Comparison of ENCODE assay signal across 10 mouse cellular contexts in genomic region chr15:100167791-100168190, GRCm38 (mm10). TPM values are rescaled to one million over a fixed set of nuclear protein-coding genes. Genes with fewer than 3 reads are reported as not detected.
DNase-seq lines count a peak whose midpoint lies in the region; ATAC-seq and TF ChIP-seq lines count a peak whose summit lies in the region.
"Had no signal": no experiment of that assay in that cellular context is flagged by ENCODE, and none has a peak within 500 bp of the region (broad histone marks: within the 10 kb centered on the region; RNA-seq: fewer than 3 reads in every experiment).

No protein-coding gene starts in this region.

- ATAC-seq in forebrain, postnatal 0 days, result peak; percentile 69
- no peak for ATAC-seq in forebrain, embryonic 16.5 days
- ATAC-seq in limb, embryonic 15.5 days (ENCODE audit: insufficient number of reproducible peaks, low FRiP score, low TSS enrichment, low read depth), result peak; percentile 36

- H3K36me3 ChIP-seq in forebrain, postnatal 0 days (ENCODE audit: insufficient read depth), result peaks cover 62% of the 10 kb centered on the region
- H3K36me3 ChIP-seq in forebrain, embryonic 16.5 days (ENCODE audit: control insufficient read depth, insufficient read depth), result peaks cover 17% of the 10 kb centered on the region
- H3K36me3 ChIP-seq in limb, embryonic 15.5 days, result peaks cover 48% of the 10 kb centered on the region

- H3K4me3 ChIP-seq in forebrain, postnatal 0 days (ENCODE audit: low read depth, low read length), result no peak overlapping the region
- no peak overlapping the region for H3K4me3 ChIP-seq in forebrain, embryonic 16.5 days (replicated peaks; ENCODE audit: low read length)
- H3K4me3 ChIP-seq in limb, embryonic 15.5 days, result no peak overlapping the region
- H3K4me3 ChIP-seq: hindbrain, embryonic 13.5 days; liver, embryonic 15.5 days had no signal

- peak; percentile 31 for DNase-seq in forebrain, postnatal 0 days
- peak; percentile 82 for DNase-seq in layer of hippocampus, adult 9-11 months
- DNase-seq in layer of hippocampus, postnatal 14 days (ENCODE audit: low spot score in 2 of 2), result no peak
- peak; percentile 41 for DNase-seq in adrenal gland, postnatal 25 days
- DNase-seq in frontal cortex, postnatal 10 days (ENCODE audit: low spot score in 2 of 2), result no peak
- DNase-seq in ovary, postnatal 36 days (ENCODE audit: low spot score), result no peak

- peak overlapping the region; percentile 6; the same call in 1 of the 2 replicates for H3K27ac ChIP-seq in forebrain, postnatal 0 days (ENCODE audit: low read depth, low read length)
- H3K27ac ChIP-seq in forebrain, embryonic 16.5 days (ENCODE audit: low read length), result no peak overlapping the region
- peak overlapping the region; percentile 90 for H3K27ac ChIP-seq in limb, embryonic 15.5 days
- H3K27ac ChIP-seq: liver, embryonic 15.5 days had no signal

- H3K9me3 ChIP-seq in forebrain, postnatal 0 days (ENCODE audit: low read length), result no peaks in the 10 kb centered on the region
- no peaks in the 10 kb centered on the region for H3K9me3 ChIP-seq in forebrain, embryonic 16.5 days (ENCODE audit: control insufficient read depth, low read length)
- no peaks in the 10 kb centered on the region for H3K9me3 ChIP-seq in limb, embryonic 15.5 days
- H3K9me3 ChIP-seq: hindbrain, embryonic 13.5 days; liver, embryonic 15.5 days had no signal

- 37% methylated on average over 6 of the region's 6 CpGs for WGBS in forebrain, postnatal 0 days
- WGBS in forebrain, embryonic 16.5 days, result 37% methylated on average over 6 of the region's 6 CpGs
- 55% methylated on average over 6 of the region's 6 CpGs for WGBS in limb, embryonic 15.5 days

- no peak overlapping the region for H3K9ac ChIP-seq in forebrain, postnatal 0 days
- no peak overlapping the region for H3K9ac ChIP-seq in forebrain, embryonic 16.5 days (replicated peaks; ENCODE audit: low read depth, low read length)
- H3K9ac ChIP-seq in limb, embryonic 15.5 days, result no peak overlapping the region
- H3K9ac ChIP-seq: hindbrain, embryonic 13.5 days; liver, embryonic 15.5 days had no signal

- no peaks in the 10 kb centered on the region for H3K4me1 ChIP-seq in forebrain, postnatal 0 days (ENCODE audit: insufficient read depth)
- peaks cover 4% of the 10 kb centered on the region; the same call in 1 of the 2 replicates for H3K4me1 ChIP-seq in forebrain, embryonic 16.5 days (replicated peaks; ENCODE audit: control insufficient read depth, insufficient read depth, low read length)
- H3K4me1 ChIP-seq in limb, embryonic 15.5 days, result peaks cover 26% of the 10 kb centered on the region
- H3K4me1 ChIP-seq: hindbrain, embryonic 13.5 days; liver, embryonic 15.5 days had no signal

- TF ChIP-seq CTCF in forebrain, postnatal 0 days (IDR thresholded peaks at IDR 0.05; ENCODE audit: low read depth), result no peak

- H3K27me3 ChIP-seq in forebrain, postnatal 0 days (ENCODE audit: insufficient read depth, low read length), result no peaks in the 10 kb centered on the region
- no peaks in the 10 kb centered on the region for H3K27me3 ChIP-seq in forebrain, embryonic 16.5 days (replicated peaks; ENCODE audit: control insufficient read depth, insufficient read depth, low read length)
- H3K27me3 ChIP-seq in limb, embryonic 15.5 days, result no peaks in the 10 kb centered on the region
- H3K27me3 ChIP-seq: hindbrain, embryonic 13.5 days; liver, embryonic 15.5 days had no signal

- no peak overlapping the region for H3K4me2 ChIP-seq in forebrain, postnatal 0 days (ENCODE audit: low read depth)
- H3K4me2 ChIP-seq in forebrain, embryonic 16.5 days (ENCODE audit: low read length), result no peak overlapping the region
- H3K4me2 ChIP-seq in limb, embryonic 15.5 days, result no peak overlapping the region
- H3K4me2 ChIP-seq: hindbrain, embryonic 13.5 days; liver, embryonic 15.5 days had no signal

RNA-seq across cellular contexts. Expression of gene Atf1, which starts 59.8 kb away (rescaled TPM):
- total RNA-seq in forebrain, postnatal 0 days (2014; rRNA removed), result 5.4 and 5.6 TPM in 2 replicates
- polyA plus RNA-seq in forebrain, postnatal 0 days (2015; fragmentation: Nextera tagmentation; extraction: Ambion mirVana), result 4.6 and 9.2 TPM in 2 replicates
- 18.9 and 21.4 TPM in 2 replicates for polyA plus RNA-seq in forebrain, embryonic 16.5 days (2015; fragmentation: Nextera tagmentation; extraction: Ambion mirVana)
- 10 to 100 TPM; 15.1 to 16.3 TPM for total RNA-seq in layer of hippocampus, postnatal 14 days (2021)
- 70.7 and 78.1 TPM in 2 replicates for total RNA-seq in adrenal gland, postnatal 25 days (2021)
- 38.0 and 45.8 TPM in 2 replicates for polyA plus RNA-seq in limb, embryonic 15.5 days (2015; fragmentation: Nextera tagmentation; extraction: Ambion mirVana)

Comparison
In these comparisons a context has a peak if more than half of its experiments do, and no peak if none do; other contexts are left out.
1. DNase-seq: peak in forebrain, postnatal 0 days (single experiment), layer of hippocampus, adult 9-11 months (single experiment) and adrenal gland, postnatal 25 days (single experiment); none in layer of hippocampus, postnatal 14 days (0 of 2), frontal cortex, postnatal 10 days (0 of 2) and ovary, postnatal 36 days (single experiment).